Mouse (Mus musculus) layer of hippocampus, adult 9-11 months (tissue): ENCODE measurements at regions not wholly inside any gene's neighbourhood (a gene's known extent, or its start where the extent isn't known, plus 50 kb on each side); places are given as distances from the start of the nearest gene placed in this dataset.

Source experiments
- DNase-seq: peaks from one replicate; pipeline ENCODE4 v3.0.0; 2022

DNA sequence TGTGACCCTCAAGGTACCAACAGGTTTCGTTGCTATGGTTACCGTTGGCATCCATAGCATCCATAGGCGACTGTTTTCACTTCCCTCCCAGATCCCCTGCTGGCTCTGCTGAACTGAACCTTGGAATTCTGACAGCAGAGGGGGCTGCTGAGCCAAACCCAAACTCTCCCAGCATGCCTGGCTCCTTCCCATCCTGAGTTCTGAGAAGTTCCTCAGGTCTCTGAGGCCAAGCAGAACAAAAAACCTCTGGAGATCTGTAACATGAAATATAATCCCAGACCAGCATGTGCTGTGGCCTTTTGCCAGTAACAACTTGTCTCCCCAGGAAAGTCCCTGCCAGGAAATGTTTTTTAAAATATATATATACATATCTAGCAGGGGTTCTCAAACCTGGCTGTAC, 56.1 kb upstream of the Clint1 start:
- DNase-seq = peak; percentile 35

DNA sequence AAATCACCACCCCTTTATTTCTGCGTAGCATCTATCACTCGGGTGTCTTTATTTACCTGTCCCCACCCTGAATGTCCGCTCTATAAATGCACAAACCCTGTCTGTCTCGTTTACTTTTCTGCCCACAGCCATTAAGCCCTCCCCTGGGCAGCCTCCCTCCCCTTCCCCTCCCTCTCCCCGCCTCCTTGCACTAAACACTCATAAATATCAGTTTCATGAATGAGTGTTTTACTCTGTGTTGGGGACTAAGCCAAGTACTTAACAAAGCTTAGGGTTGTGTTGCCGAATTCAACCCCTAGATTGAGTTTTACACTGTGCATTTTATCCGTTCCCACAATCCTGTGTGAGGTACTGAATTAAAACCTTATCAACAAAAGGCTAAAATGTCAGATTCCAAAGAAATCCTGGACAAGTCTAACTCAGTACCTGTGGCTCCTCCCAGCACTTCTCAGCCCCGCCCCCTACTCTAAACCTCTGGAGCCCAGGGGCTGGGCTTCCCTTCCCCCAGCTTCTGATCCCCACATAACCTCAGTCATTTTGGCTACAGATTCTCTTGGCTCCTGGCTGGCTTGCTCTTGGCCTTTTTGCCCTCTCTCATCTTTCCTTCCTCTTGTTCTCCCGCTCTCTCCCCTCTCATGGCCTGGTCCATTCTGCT, 52.0 kb upstream of the Clint1 start:
- DNase-seq = no peak
